32 mouse cellular contexts compared by ENCODE assay signal in genomic region chr3:107823655-107824266, GRCm38 (mm10). TPM values are rescaled to one million over a fixed set of nuclear protein-coding genes. Genes with fewer than 3 reads are reported as not detected.
A peak's percentile ranks its signal among the peaks of the same experiment; 100 is the strongest.
DNase-seq lines count a peak whose midpoint lies in the region; ATAC-seq and TF ChIP-seq lines count a peak whose summit lies in the region.
"Had no signal": no experiment of that assay in that cellular context is flagged by ENCODE, and none has a peak within 500 bp of the region (broad histone marks: within the 10 kb centered on the region; RNA-seq: fewer than 3 reads in every experiment).

No protein-coding gene starts in this region.

- H3K4me2 ChIP-seq in embryonic facial prominence, embryonic 15.5 days (replicated peaks), result no peak overlapping the region
- no peak overlapping the region for H3K4me2 ChIP-seq in hindbrain, embryonic 14.5 days (replicated peaks)
- H3K4me2 ChIP-seq: heart, embryonic 13.5 days; hindbrain, embryonic 15.5 days; liver, embryonic 15.5 days; midbrain, embryonic 12.5 days; neural tube, embryonic 12.5 days had no signal

- H3K4me3 ChIP-seq in embryonic facial prominence, embryonic 15.5 days (replicated peaks), result no peak overlapping the region
- no peak overlapping the region for H3K4me3 ChIP-seq in embryonic facial prominence, embryonic 10.5 days
- H3K4me3 ChIP-seq in embryonic fibroblast, embryonic 13.5 days (ENCODE audit: insufficient read depth, low read length), result no peak overlapping the region
- H3K4me3 ChIP-seq in hindbrain, embryonic 14.5 days (replicated peaks; ENCODE audit: low read length), result no peak overlapping the region
- H3K4me3 ChIP-seq: forebrain, embryonic 10.5 days; heart, adult 2 months; heart, embryonic 13.5 days; hindbrain, embryonic 15.5 days; limb, embryonic 10.5 days; liver, embryonic 15.5 days; midbrain, embryonic 12.5 days; neural tube, embryonic 12.5 days had no signal

- 0 out of 2 replicates have a peak, but pooled peaks have one; percentile 19 for ATAC-seq in embryonic facial prominence, embryonic 15.5 days (ENCODE audit: insufficient number of reproducible peaks, low FRiP score, low TSS enrichment, low read depth)
- no peak for ATAC-seq in hindbrain, embryonic 14.5 days (ENCODE audit: low FRiP score)
- ATAC-seq: CD4-positive, CD25-positive, alpha-beta regulatory T cell, adult 4 months had no signal

- no peak for TF ChIP-seq CTCF in embryonic fibroblast, embryonic 13.5 days (IDR thresholded peaks at IDR 0.05; ENCODE audit: borderline replicate concordance, insufficient read depth, low read length)

- no peak for TF ChIP-seq POLR2A in embryonic fibroblast, embryonic 13.5 days (IDR thresholded peaks at IDR 0.05; ENCODE audit: low read depth, low read length)

- intact Hi-C loops in heart, postnatal 10 days (cut with DNase I), result no loop called here
- intact Hi-C loops in heart, postnatal 14 days (cut with DNase I), result loop anchor here (5.0 kb wide), 1 partner anchor 34 kb away; no protein-coding TSS in a partner anchor

- H3K27me3 ChIP-seq in embryonic facial prominence, embryonic 15.5 days, result no peaks in the 10 kb centered on the region
- no peaks in the 10 kb centered on the region for H3K27me3 ChIP-seq in embryonic facial prominence, embryonic 10.5 days (replicated peaks; ENCODE audit: low read depth, poor library complexity, severe bottlenecking)
- no peaks in the 10 kb centered on the region for H3K27me3 ChIP-seq in hindbrain, embryonic 14.5 days (ENCODE audit: control insufficient read depth, insufficient read depth, low read length)
- H3K27me3 ChIP-seq: hindbrain, embryonic 15.5 days; midbrain, embryonic 12.5 days; neural tube, embryonic 12.5 days had no signal

- peaks cover 3% of the 10 kb centered on the region; the same call in 1 of the 2 replicates for H3K4me1 ChIP-seq in embryonic facial prominence, embryonic 15.5 days
- peaks cover 6% of the 10 kb centered on the region; the same call in 1 of the 2 replicates for H3K4me1 ChIP-seq in embryonic facial prominence, embryonic 10.5 days
- peaks cover 15% of the 10 kb centered on the region; the same call in 1 of the 2 replicates for H3K4me1 ChIP-seq in embryonic fibroblast, embryonic 13.5 days (ENCODE audit: control insufficient read depth, insufficient read depth, low read length)
- H3K4me1 ChIP-seq in hindbrain, embryonic 14.5 days (replicated peaks; ENCODE audit: control insufficient read depth, insufficient read depth, low read length), result no peaks in the 10 kb centered on the region
- H3K4me1 ChIP-seq: hindbrain, embryonic 15.5 days; midbrain, embryonic 12.5 days; neural tube, embryonic 12.5 days had no signal

- 90% methylated on average over 6 of the region's 6 CpGs for WGBS in embryonic facial prominence, embryonic 15.5 days
- 92% methylated on average over 6 of the region's 6 CpGs for WGBS in embryonic facial prominence, embryonic 10.5 days
- WGBS in hindbrain, embryonic 14.5 days, result 88% methylated on average over 6 of the region's 6 CpGs

- H3K27ac ChIP-seq in embryonic facial prominence, embryonic 15.5 days (replicated peaks), result no peak overlapping the region
- no peak overlapping the region for H3K27ac ChIP-seq in embryonic facial prominence, embryonic 10.5 days (replicated peaks)
- H3K27ac ChIP-seq in embryonic fibroblast, embryonic 13.5 days (ENCODE audit: insufficient read depth, low read length), result peak overlapping the region; percentile 89
- no peak overlapping the region for H3K27ac ChIP-seq in hindbrain, embryonic 14.5 days
- H3K27ac ChIP-seq: forebrain, embryonic 10.5 days; heart, adult 2 months; heart, embryonic 13.5 days; hindbrain, embryonic 15.5 days; limb, embryonic 10.5 days; liver, embryonic 15.5 days; midbrain, embryonic 12.5 days; neural tube, embryonic 12.5 days had no signal

- no peak for DNase-seq in embryonic facial prominence, embryonic 10.5 days (ENCODE audit: low spot score)
- peak; percentile 23 to 38 for DNase-seq in heart, postnatal 10 days
- no peak for DNase-seq in heart, postnatal 14 days
- peak; percentile 37 for DNase-seq in ES-CJ7 (ENCODE audit: low read depth, low spot score)
- no peak for DNase-seq in hindbrain, embryonic 14.5 days (ENCODE audit: low spot score)
- DNase-seq in natural killer cell, adult 2 months (ENCODE audit: low spot score in 2 of 2), result no peak
- DNase-seq: adrenal gland, postnatal 36 days; cerebellum, adult 11 months; cerebellum, postnatal 36 days; gastrocnemius, postnatal 14 days; heart, adult 2 months; heart, postnatal 4 days; kidney, adult 2 months; liver; lung, postnatal 4 days; right cerebral cortex, postnatal 4 days; thymus, postnatal 25 days had no signal

- no peaks in the 10 kb centered on the region for H3K9me3 ChIP-seq in embryonic facial prominence, embryonic 15.5 days (replicated peaks)
- no peaks in the 10 kb centered on the region for H3K9me3 ChIP-seq in embryonic facial prominence, embryonic 10.5 days
- H3K9me3 ChIP-seq in hindbrain, embryonic 14.5 days (ENCODE audit: control insufficient read depth, low read length), result no peaks in the 10 kb centered on the region
- H3K9me3 ChIP-seq: forebrain, embryonic 10.5 days; heart, embryonic 13.5 days; hindbrain, embryonic 15.5 days; limb, embryonic 10.5 days; liver, embryonic 15.5 days; midbrain, embryonic 12.5 days; neural tube, embryonic 12.5 days had no signal

- no peak overlapping the region for H3K9ac ChIP-seq in embryonic facial prominence, embryonic 15.5 days
- H3K9ac ChIP-seq in hindbrain, embryonic 14.5 days, result no peak overlapping the region
- H3K9ac ChIP-seq: heart, embryonic 13.5 days; hindbrain, embryonic 15.5 days; liver, embryonic 15.5 days; midbrain, embryonic 12.5 days; neural tube, embryonic 12.5 days had no signal

- H3K36me3 ChIP-seq in embryonic facial prominence, embryonic 15.5 days, result no peaks in the 10 kb centered on the region
- H3K36me3 ChIP-seq in embryonic facial prominence, embryonic 10.5 days (replicated peaks), result no peaks in the 10 kb centered on the region
- H3K36me3 ChIP-seq in hindbrain, embryonic 14.5 days (replicated peaks; ENCODE audit: control insufficient read depth, insufficient read depth), result no peaks in the 10 kb centered on the region
- H3K36me3 ChIP-seq: forebrain, embryonic 10.5 days; heart, embryonic 13.5 days; hindbrain, embryonic 15.5 days; limb, embryonic 10.5 days; liver, embryonic 15.5 days; midbrain, embryonic 12.5 days; neural tube, embryonic 12.5 days had no signal

RNA-seq across cellular contexts. Expression of gene Eps8l3, which starts 53.3 kb away (rescaled TPM):
- not detected in 2 replicates for polyA plus RNA-seq in embryonic facial prominence, embryonic 15.5 days (2015; fragmentation: Nextera tagmentation; extraction: Ambion mirVana)
- polyA plus RNA-seq in embryonic facial prominence, embryonic 10.5 days (2016; fragmentation: Nextera tagmentation; extraction: Ambion mirVana), result not detected in 2 replicates
- total RNA-seq in heart, postnatal 10 days (2021), result not detected
- total RNA-seq in heart, postnatal 14 days (2021), result not detected
- polyA plus RNA-seq in embryonic fibroblast, embryonic 13.5 days (2011; ENCODE audit: insufficient read length, low read depth, missing spikeins), result not detected in 2 replicates
- polyA plus RNA-seq in hindbrain, embryonic 14.5 days (2014; fragmentation: Nextera tagmentation; extraction: Ambion mirVana), result not detected in 2 replicates
- total RNA-seq: adrenal gland, adult 18-20 months; adrenal gland, postnatal 36 days; gastrocnemius, postnatal 14 days; heart, adult 2 months; heart, postnatal 4 days; layer of hippocampus, postnatal 10 days; left cerebral cortex, adult 8-10 months; monocyte, adult 5-6 weeks had no signal
- polyA plus RNA-seq: CD4-positive, CD25-positive, alpha-beta regulatory T cell, adult 4 months; forebrain, embryonic 10.5 days; heart, adult 2 months; heart, embryonic 13.5 days; hindbrain, embryonic 15.5 days; limb, embryonic 10.5 days; liver, embryonic 15.5 days; lung, embryonic 16.5 days; midbrain, embryonic 12.5 days; neural tube, embryonic 12.5 days had no signal

Comparison
In these comparisons a context has a peak if more than half of its experiments do, and no peak if none do; other contexts are left out.
1. DNase-seq: peak in heart, postnatal 10 days (2 of 2) and ES-CJ7 (single experiment); none in embryonic facial prominence, embryonic 10.5 days (single experiment), heart, postnatal 14 days (0 of 2), hindbrain, embryonic 14.5 days (single experiment) and natural killer cell, adult 2 months (0 of 2).